Mouse (Mus musculus): ENCODE measurements at regions not wholly inside any gene's neighbourhood (a gene's known extent, or its start where the extent isn't known, plus 50 kb on each side); places are given as distances from the start of the nearest gene placed in this dataset.

DNA sequence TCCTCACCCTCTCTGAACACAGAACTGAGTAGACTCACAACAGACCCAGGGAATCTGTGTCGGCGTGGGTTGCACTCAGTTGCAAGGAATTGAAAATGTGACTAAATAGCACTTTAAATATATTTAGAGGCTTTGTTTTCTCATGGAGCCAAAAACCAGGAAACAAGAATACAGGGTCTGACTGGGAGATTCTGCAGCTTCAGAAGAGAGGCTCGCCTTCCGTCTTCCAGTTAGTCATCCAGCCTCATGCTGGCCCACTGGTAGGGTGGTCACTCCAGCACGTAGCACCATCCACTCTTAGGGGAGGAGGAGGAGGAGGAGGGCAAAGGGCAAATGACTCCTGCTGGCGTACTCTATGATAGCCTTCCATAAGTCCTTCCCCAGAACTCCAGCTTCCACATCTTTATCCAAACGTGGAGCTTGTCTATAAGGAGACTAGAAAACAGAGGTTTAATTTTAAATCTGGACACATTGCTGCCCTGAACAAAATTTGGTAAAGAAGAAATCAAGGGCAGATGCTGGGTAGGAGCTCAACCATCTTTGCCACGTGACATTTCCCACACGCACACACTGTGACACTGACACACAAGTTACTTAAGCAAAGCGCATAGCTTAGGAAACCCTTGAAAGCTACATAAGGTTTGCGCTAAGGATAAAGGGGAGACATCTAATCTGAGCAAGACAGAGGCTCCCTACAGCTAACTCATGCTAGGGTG is 60.8 kb downstream of the Mis18a start:
- no peak overlapping the region for H3K27ac ChIP-seq (ENCODE audit: insufficient read depth, low read depth, low read length, poor library complexity, severe bottlenecking)
- H3K4me3 ChIP-seq (ENCODE audit: insufficient read depth in 1 of 2, low read depth in 1 of 2, low read length in 2 of 2, poor library complexity in 1 of 2, severe bottlenecking in 1 of 2) = no peak overlapping the region
- H3K9ac ChIP-seq (ENCODE audit: insufficient read depth, low read depth, low read length, poor library complexity, severe bottlenecking) = no peak overlapping the region
- no peaks in the 10 kb centered on the region for H3K4me1 ChIP-seq (ENCODE audit: control insufficient read depth in 2 of 2, insufficient read depth in 2 of 2, low read length in 2 of 2, poor library complexity in 1 of 2)
- H3K36me3 ChIP-seq (ENCODE audit: control insufficient read depth, insufficient read depth, low read length, poor library complexity, severe bottlenecking) = no peaks in the 10 kb centered on the region
- DNase-seq (ENCODE audit: low read depth, low spot score) = no peak
- no peaks in the 10 kb centered on the region for H3K9me3 ChIP-seq (ENCODE audit: control insufficient read depth, insufficient read depth, low read depth, low read length)
- in situ Hi-C loops (cut with MboI; ENCODE audit: low sequenced_read_pairs in 2 of 2, unreplicated experiment in 2 of 2) = no loop called here
- no peak for TF ChIP-seq HCFC1 (IDR thresholded peaks at IDR 0.05; ENCODE audit: borderline replicate concordance, insufficient read depth, low read length)
- no peak for TF ChIP-seq MAFK (IDR thresholded peaks at IDR 0.05; ENCODE audit: insufficient read depth, low read depth, low read length)
- no peak for TF ChIP-seq ZNF384 (IDR thresholded peaks at IDR 0.05; ENCODE audit: low read depth, low read length)
- no peak for TF ChIP-seq CHD2 (IDR thresholded peaks at IDR 0.05; ENCODE audit: low read depth, low read length)
- TF ChIP-seq ZC3H11A (IDR thresholded peaks at IDR 0.05; ENCODE audit: borderline replicate concordance, low read depth, low read length) = no peak

DNA sequence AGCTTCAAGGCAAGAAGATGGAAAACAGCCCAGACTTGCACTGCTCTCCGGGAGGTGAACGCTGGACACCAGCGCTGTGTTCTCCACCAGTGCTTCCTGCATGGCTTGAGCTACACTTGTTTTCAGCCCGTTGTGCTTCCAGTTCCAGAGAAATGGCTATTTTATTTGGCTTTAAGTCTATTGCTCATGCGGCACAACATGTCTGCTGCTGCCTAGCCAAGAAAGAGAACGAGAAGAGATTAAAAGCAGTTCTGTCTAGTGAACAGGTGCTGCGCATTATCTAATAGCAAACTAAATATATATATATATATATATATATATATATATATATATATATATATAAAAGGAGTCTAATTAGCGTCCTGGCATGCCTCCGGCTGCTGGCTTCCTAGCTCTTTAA is 63.1 kb downstream of the Mis18a start:
- no peak overlapping the region for H3K9ac ChIP-seq (ENCODE audit: insufficient read depth, low read depth, low read length, poor library complexity, severe bottlenecking)
- in situ Hi-C loops (cut with MboI; ENCODE audit: low sequenced_read_pairs in 2 of 2, unreplicated experiment in 2 of 2) = no loop called here
- H3K4me3 ChIP-seq (ENCODE audit: insufficient read depth in 1 of 2, low read depth in 1 of 2, low read length in 2 of 2, poor library complexity in 1 of 2, severe bottlenecking in 1 of 2) = no peak overlapping the region
- no peaks in the 10 kb centered on the region for H3K4me1 ChIP-seq (ENCODE audit: control insufficient read depth in 2 of 2, insufficient read depth in 2 of 2, low read length in 2 of 2, poor library complexity in 1 of 2)
- H3K36me3 ChIP-seq (ENCODE audit: control insufficient read depth, insufficient read depth, low read length, poor library complexity, severe bottlenecking) = no peaks in the 10 kb centered on the region
- TF ChIP-seq HCFC1 (IDR thresholded peaks at IDR 0.05; ENCODE audit: borderline replicate concordance, insufficient read depth, low read length) (no peak), ZC3H11A (IDR thresholded peaks at IDR 0.05; ENCODE audit: borderline replicate concordance, low read depth, low read length) (no peak), MAFK (IDR thresholded peaks at IDR 0.05; ENCODE audit: insufficient read depth, low read depth, low read length) (no peak), ZNF384 (IDR thresholded peaks at IDR 0.05; ENCODE audit: low read depth, low read length) (no peak), CHD2 (IDR thresholded peaks at IDR 0.05; ENCODE audit: low read depth, low read length) (no peak)
- no peaks in the 10 kb centered on the region for H3K9me3 ChIP-seq (ENCODE audit: control insufficient read depth, insufficient read depth, low read depth, low read length)
- no peak for DNase-seq (ENCODE audit: low read depth, low spot score)
- H3K27ac ChIP-seq (ENCODE audit: insufficient read depth, low read depth, low read length, poor library complexity, severe bottlenecking) = no peak overlapping the region

DNA sequence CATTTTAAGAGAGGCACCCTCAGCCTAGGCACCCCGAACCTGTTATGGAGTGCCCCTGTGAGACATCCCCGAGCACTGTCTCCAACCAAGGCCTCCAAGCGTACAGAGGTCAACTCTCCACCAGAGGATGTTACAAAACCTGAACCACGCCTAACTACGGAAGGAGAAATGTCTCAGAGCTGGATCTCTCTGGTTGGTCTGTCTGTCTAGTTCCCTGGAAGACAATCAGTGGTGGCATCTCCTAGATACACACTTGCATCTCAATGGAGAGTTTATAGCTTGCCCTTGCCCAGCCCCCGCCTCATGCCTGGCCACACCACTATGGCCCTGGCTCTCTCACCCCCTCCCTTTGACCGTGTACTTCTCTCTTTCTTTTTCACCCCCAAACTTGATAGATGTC is 69.2 kb downstream of the Mis18a start:
- Histone ChIP-seq H3K9ac (ENCODE audit: insufficient read depth, low read depth, low read length, poor library complexity, severe bottlenecking) (no peak overlapping the region), H3K9me3 (ENCODE audit: control insufficient read depth, insufficient read depth, low read depth, low read length) (no peaks in the 10 kb centered on the region), H3K36me3 (ENCODE audit: control insufficient read depth, insufficient read depth, low read length, poor library complexity, severe bottlenecking) (no peaks in the 10 kb centered on the region), H3K4me3 (ENCODE audit: insufficient read depth in 1 of 2, low read depth in 1 of 2, low read length in 2 of 2, poor library complexity in 1 of 2, severe bottlenecking in 1 of 2) (no peak overlapping the region), H3K27ac (ENCODE audit: insufficient read depth, low read depth, low read length, poor library complexity, severe bottlenecking) (no peak overlapping the region), H3K4me1 (ENCODE audit: control insufficient read depth in 2 of 2, insufficient read depth in 2 of 2, low read length in 2 of 2, poor library complexity in 1 of 2) (no peaks in the 10 kb centered on the region)
- peak; percentile 27 for DNase-seq (ENCODE audit: low read depth, low spot score)
- no peak for TF ChIP-seq ZNF384 (IDR thresholded peaks at IDR 0.05; ENCODE audit: low read depth, low read length)
- no peak for TF ChIP-seq HCFC1 (IDR thresholded peaks at IDR 0.05; ENCODE audit: borderline replicate concordance, insufficient read depth, low read length)
- no peak for TF ChIP-seq ZC3H11A (IDR thresholded peaks at IDR 0.05; ENCODE audit: borderline replicate concordance, low read depth, low read length)
- TF ChIP-seq MAFK (IDR thresholded peaks at IDR 0.05; ENCODE audit: insufficient read depth, low read depth, low read length) = no peak
- TF ChIP-seq CHD2 (IDR thresholded peaks at IDR 0.05; ENCODE audit: low read depth, low read length) = no peak
- in situ Hi-C loops (cut with MboI; ENCODE audit: low sequenced_read_pairs in 2 of 2, unreplicated experiment in 2 of 2) = no loop called here

DNA sequence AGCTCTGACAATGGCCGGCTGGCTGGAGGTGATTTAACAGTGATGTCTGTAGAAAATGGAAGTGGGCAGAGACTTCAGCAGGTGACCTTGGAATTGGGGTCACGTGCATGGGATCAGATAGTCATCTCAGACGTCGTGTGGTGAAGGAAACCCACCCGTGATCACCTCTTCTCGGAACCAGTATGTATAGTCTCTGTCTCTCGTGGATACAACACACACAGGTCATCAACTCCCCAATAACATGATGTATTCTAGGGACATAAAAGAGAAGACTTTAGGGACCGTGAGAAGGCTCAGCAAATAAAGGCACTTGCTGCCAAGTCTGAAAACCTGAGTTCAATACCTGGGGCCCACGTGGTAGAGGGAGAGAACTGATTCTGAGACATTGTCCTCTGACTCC is 70.2 kb downstream of the Mis18a start:
- in situ Hi-C loops (cut with MboI; ENCODE audit: low sequenced_read_pairs in 2 of 2, unreplicated experiment in 2 of 2) = no loop called here
- H3K27ac ChIP-seq (ENCODE audit: insufficient read depth, low read depth, low read length, poor library complexity, severe bottlenecking) = no peak overlapping the region

More for the DNA sequence above, 70.2 kb downstream of the Mis18a start:
- Histone ChIP-seq H3K4me1 (ENCODE audit: control insufficient read depth in 2 of 2, insufficient read depth in 2 of 2, low read length in 2 of 2, poor library complexity in 1 of 2) (no peaks in the 10 kb centered on the region), H3K9me3 (ENCODE audit: control insufficient read depth, insufficient read depth, low read depth, low read length) (no peaks in the 10 kb centered on the region), H3K4me3 (ENCODE audit: insufficient read depth in 1 of 2, low read depth in 1 of 2, low read length in 2 of 2, poor library complexity in 1 of 2, severe bottlenecking in 1 of 2) (no peak overlapping the region), H3K9ac (ENCODE audit: insufficient read depth, low read depth, low read length, poor library complexity, severe bottlenecking) (no peak overlapping the region), H3K36me3 (ENCODE audit: control insufficient read depth, insufficient read depth, low read length, poor library complexity, severe bottlenecking) (no peaks in the 10 kb centered on the region)
- no peak for TF ChIP-seq MAFK (IDR thresholded peaks at IDR 0.05; ENCODE audit: insufficient read depth, low read depth, low read length)
- TF ChIP-seq ZNF384 (IDR thresholded peaks at IDR 0.05; ENCODE audit: low read depth, low read length) = no peak
- no peak for TF ChIP-seq HCFC1 (IDR thresholded peaks at IDR 0.05; ENCODE audit: borderline replicate concordance, insufficient read depth, low read length)
- no peak for TF ChIP-seq ZC3H11A (IDR thresholded peaks at IDR 0.05; ENCODE audit: borderline replicate concordance, low read depth, low read length)
- no peak for DNase-seq (ENCODE audit: low read depth, low spot score)

Data from ES-E14 (cell line).